Mouse (Mus musculus) cortical plate, adult 2 months (tissue): ENCODE results near the gene Btbd3. TPM values are rescaled to one million over a fixed set of nuclear protein-coding genes. Genes with fewer than 3 reads are reported as not detected.
"Not testable (repeated sequence)": the region's sequence is repeated elsewhere in the genome, so short reads cannot be mapped to it uniquely, and the experiment has no call there.

Experiments
- H3K27ac ChIP-seq: fragments of 200-500 bp; 2 replicates; pipeline ENCODE4 v1.5.1; 2012; ENCODE audit warnings: low read length, control low read depth, inconsistent platforms; ENCODE audit not compliant: insufficient read depth
- H3K4me1 ChIP-seq: fragments of 200-500 bp; 2 replicates; pipeline ENCODE4 v1.6.1; 2011; ENCODE audit warnings: low read length; ENCODE audit not compliant: control insufficient read depth, insufficient read depth
- H3K4me3 ChIP-seq: fragments of 200-500 bp; 2 replicates; pipeline ENCODE4 v1.5.1; 2011; ENCODE audit warnings: mild to moderate bottlenecking, low read length, control low read depth; ENCODE audit not compliant: insufficient read depth
- CTCF ChIP-seq: fragments of 200-500 bp; IDR thresholded peaks from 2 replicates; pipeline ENCODE4 v1.5.1; 2011; ENCODE audit warnings: mild to moderate bottlenecking, control low read depth, low read length; ENCODE audit not compliant: insufficient read depth; ENCODE audit errors: extremely low read depth
- POLR2A ChIP-seq: fragments of 200-500 bp; IDR thresholded peaks from 2 replicates; pipeline ENCODE4 v1.6.1; 2011; ENCODE audit warnings: mild to moderate bottlenecking, low read length, control low read depth; ENCODE audit not compliant: insufficient read depth; ENCODE audit errors: extremely low read depth
- polyA plus RNA-seq: library from polyadenylated mRNA; depleted of rRNA; stranded (reverse); fragments of >200 nt; gene quantifications from 2 replicates; pipeline ENCODE4 v1.2.3, GENCODE M21; 2012

Gene Btbd3
- polyA plus RNA-seq, 1 experiment, result 76.4 TPM

GRCm38 (mm10) chr2:138306236-138306635 is 49.9 kb downstream of the Btbd3 start:
- H3K4me3 ChIP-seq, result no peak overlapping the region
- H3K27ac ChIP-seq, result no peak overlapping the region
- TF ChIP-seq CTCF (no peak), POLR2A (no peak)
- H3K4me1 ChIP-seq, result no peaks in the 10 kb centered on the region

- no peaks in the 10 kb centered on the region for H3K4me1 ChIP-seq
- TF ChIP-seq CTCF (no peak), POLR2A (no peak)
- H3K27ac ChIP-seq, result no peak overlapping the region
- H3K4me3 ChIP-seq, result no peak overlapping the region
These were observed 59.3 kb downstream of the Btbd3 start for GRCm38 (mm10) chr2:138315644-138316043.

DNA sequence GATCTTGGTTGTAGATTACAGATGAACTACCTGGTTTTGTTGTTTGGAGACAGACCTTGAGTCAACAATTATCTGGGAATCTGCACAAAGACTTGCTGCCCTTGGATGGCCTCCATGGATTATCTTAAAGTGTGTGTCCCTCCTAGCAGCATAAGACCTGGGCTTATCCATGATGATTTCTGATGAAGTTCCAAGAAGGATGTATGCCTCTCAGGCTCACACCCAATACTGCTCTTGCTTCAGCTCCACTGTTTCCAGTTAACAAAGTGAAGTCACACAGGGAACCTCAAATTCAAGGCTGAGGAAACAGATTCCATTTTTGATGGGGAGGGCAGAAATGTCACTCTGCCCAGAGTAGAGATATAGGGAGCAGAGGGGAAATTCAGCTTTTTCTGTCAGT is 64.0 kb downstream of the Btbd3 start:
- H3K4me3 ChIP-seq, result no peak overlapping the region
- no peaks in the 10 kb centered on the region for H3K4me1 ChIP-seq
- TF ChIP-seq POLR2A (no peak), CTCF (no peak)
- H3K27ac ChIP-seq, result no peak overlapping the region

DNA sequence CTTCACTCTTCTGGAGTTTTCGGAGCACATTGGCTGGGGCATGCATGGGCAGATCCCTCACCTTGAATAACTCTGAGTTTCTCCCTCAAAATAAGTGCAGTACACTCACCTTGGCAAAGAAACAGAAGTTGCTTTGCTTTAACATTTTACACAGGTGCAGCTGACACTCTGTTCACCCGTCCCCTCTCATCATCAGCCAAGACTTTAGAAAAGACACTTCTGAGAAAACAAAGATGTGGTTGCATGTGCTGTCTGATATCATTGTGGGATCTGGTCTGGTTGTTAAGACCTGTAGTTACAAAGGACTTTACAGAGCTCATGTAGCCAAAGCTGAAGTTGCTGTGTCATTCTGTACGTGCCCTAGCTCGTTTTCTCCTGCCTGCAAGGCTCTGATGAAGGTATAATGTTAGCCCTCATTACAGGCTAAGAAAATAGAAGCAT is 64.7 kb downstream of the Btbd3 start:
- Histone ChIP-seq H3K27ac (no peak overlapping the region), H3K4me3 (no peak overlapping the region), H3K4me1 (no peaks in the 10 kb centered on the region)
- TF ChIP-seq POLR2A (no peak), CTCF (no peak)

DNA sequence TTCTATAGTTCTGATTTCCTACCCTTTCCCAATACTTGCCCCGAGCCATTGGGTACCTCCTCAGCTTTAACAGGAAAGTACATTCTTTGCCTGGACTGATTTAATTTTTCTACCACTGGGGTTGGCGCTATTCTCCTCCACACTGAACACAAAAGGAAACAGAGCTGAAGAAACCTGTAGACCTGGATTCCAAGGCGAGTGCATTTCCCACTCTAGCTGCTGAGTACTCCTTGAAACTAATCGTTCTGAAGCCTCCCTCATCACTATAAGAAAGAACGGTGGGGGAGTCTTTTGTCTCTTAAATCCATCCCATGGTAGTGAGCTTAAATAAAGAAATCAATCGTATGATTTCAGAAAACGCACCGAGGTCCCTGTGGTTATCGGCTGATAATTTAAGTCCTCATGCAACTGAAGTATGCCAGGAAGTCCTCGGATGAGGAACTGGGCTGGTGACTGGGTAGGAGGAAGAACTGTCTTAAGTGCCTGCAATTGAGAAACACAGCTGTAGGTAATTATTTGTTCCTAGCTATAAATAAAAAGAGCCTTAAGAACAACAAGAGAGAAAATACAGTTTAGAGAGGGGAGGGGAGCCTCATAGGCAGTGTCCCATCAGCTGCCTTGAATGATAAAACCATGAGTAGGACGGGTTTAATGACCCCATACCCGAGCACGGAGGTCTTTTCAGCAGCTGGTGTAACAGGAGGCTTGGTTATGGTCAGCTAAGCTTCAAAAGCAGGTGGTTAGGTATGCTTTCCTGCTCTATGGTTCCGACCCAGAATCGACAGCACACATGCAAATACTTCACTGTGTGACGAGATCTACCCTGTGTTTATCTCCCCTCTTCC is 66.1 kb downstream of the Btbd3 start:
- Histone ChIP-seq H3K4me3 (no peak overlapping the region), H3K27ac (no peak overlapping the region), H3K4me1 (no peaks in the 10 kb centered on the region)
- TF ChIP-seq POLR2A (no peak), CTCF (no peak)

DNA sequence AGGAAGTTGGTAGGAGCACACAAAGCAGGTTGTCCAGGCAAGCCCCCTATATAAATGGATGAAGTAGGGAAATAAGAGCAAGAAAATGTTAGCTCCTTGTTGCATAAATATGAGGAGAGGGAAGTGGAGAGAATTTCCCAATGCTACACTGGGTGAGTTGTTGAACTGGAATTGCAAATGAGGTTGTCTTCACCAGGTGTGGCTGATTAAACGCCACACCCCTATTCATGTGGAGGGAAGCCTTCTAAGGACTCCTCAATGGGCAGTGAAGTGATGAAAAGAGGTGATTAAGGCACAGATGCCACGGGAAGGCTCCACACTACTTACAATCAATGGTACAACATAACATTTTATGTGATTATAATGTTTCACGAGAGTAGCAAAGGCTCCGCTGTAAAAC is 70.0 kb downstream of the Btbd3 start:
- no peak for TF ChIP-seq POLR2A
- no peak for TF ChIP-seq CTCF
- H3K4me3 ChIP-seq, result no peak overlapping the region
- H3K4me1 ChIP-seq, result no peaks in the 10 kb centered on the region
- no peak overlapping the region for H3K27ac ChIP-seq

DNA sequence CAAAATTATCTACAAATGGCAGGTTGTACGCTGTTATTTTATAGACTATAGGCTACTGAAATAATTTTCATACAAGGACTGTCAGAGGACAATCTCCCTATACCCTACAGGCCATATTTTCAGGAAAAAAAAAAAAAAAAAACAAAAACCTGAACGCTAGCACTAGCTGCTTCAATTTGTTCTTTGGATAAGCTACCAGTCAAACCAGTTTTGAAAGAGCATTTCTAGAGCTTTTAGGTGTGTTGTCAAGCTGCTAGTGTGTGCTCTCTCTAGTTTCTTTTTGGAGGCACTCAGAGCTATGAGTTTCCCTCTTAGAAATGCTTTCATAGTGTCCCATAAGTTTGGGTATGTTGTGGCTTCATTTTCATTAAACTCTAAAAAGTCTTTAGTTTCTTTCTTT is 77.8 kb downstream of the Btbd3 start:
- H3K4me1 ChIP-seq, result not testable (repeated sequence)

GRCm38 (mm10) chr2:138337886-138338494 is 81.6 kb downstream of the Btbd3 start:
- Histone ChIP-seq H3K4me1 (no peaks in the 10 kb centered on the region), H3K4me3 (no peak overlapping the region), H3K27ac (no peak overlapping the region)
- TF ChIP-seq CTCF, result no peak
- no peak for TF ChIP-seq POLR2A

More for the DNA sequence above, 77.8 kb downstream of the Btbd3 start:
- not testable (repeated sequence) for H3K4me3 ChIP-seq, H3K27ac ChIP-seq

DNA sequence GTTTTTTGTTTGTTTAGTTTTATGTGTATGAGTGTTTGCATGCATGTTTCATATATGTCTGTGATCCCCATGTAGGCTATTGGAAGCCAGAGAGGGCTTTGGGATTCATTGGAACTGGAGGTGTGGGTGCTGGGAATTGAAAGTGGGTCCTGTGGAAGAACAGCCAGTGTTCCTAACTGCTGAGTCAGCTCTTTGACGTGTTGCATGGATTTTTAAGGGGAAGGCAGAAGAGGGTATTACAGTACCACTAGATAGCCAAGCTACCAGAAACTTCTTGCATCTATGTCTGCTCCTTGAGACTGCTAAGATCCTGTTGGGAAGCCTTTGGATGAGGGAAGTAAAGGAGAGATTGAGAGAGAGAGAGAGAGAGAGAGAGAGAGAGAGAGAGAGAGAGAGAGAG is 82.2 kb downstream of the Btbd3 start:
- Histone ChIP-seq H3K27ac (no peak overlapping the region), H3K4me3 (no peak overlapping the region), H3K4me1 (no peaks in the 10 kb centered on the region)
- no peak for TF ChIP-seq CTCF
- TF ChIP-seq POLR2A, result no peak

DNA sequence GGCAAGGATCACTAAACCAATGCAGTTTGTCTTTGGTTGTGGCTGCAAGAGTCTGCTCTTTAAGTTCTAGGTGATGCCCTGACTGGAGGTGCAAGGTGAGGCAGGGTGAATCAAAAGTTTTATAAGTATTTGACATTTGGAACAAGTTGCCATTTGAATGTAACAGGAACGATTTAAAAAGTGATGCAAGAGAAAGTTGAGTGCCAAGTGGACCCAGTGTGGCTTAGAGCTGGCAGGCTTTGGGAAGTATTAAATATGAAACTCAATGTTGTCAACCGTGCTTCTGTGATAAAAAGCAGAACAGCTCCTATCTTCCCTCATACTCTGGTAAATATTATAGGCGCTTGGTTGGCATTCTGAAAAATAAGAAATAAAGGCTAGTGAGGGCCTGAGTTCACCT is 99.0 kb downstream of the Btbd3 start:
- no peak overlapping the region for H3K27ac ChIP-seq
- H3K4me1 ChIP-seq, result no peaks in the 10 kb centered on the region
- no peak overlapping the region for H3K4me3 ChIP-seq
- TF ChIP-seq POLR2A, result no peak
- TF ChIP-seq CTCF, result no peak

GRCm38 (mm10) chr2:138362474-138362873 is 106.1 kb downstream of the Btbd3 start:
- H3K27ac ChIP-seq, result no peak overlapping the region
- H3K4me1 ChIP-seq, result no peaks in the 10 kb centered on the region; the same call in 1 of the 2 replicates
- H3K4me3 ChIP-seq, result no peak overlapping the region
- TF ChIP-seq POLR2A (no peak), CTCF (no peak)
